Mouse (Mus musculus) limb, embryonic 15.5 days (tissue): Measurements from ENCODE around the gene Xrcc5. TPM values are rescaled to one million over a fixed set of nuclear protein-coding genes. Genes with fewer than 3 reads are reported as not detected.

Experiments
- ATAC-seq: fragments of 200-750 bp; cut with Nextera tagmentation; 2 replicates; pipeline ENCODE4 v1.8.0; 2017; ENCODE audit warnings: low read depth, moderate TSS enrichment; ENCODE audit not compliant: insufficient number of reproducible peaks, low FRiP score, low TSS enrichment
- H3K27ac ChIP-seq: fragments of 300-500 bp; sonication (generic); 2 replicates; pipeline ENCODE4 v1.5.1; 2015; ENCODE audit warnings: moderate library complexity, mild to moderate bottlenecking, inconsistent platforms
- H3K27me3 ChIP-seq: fragments of 300-500 bp; sonication (generic); 2 replicates; pipeline ENCODE4 v1.6.1; 2015; ENCODE audit warnings: inconsistent platforms
- H3K36me3 ChIP-seq: fragments of 300-500 bp; sonication (generic); 2 replicates; pipeline ENCODE4 v1.6.1; 2015; ENCODE audit warnings: inconsistent platforms
- H3K4me1 ChIP-seq: fragments of 300-500 bp; sonication (generic); 2 replicates; pipeline ENCODE4 v1.6.1; 2015; ENCODE audit warnings: inconsistent platforms
- H3K4me2 ChIP-seq: fragments of 300-500 bp; sonication (generic); 2 replicates; pipeline ENCODE4 v1.6.1; 2015; ENCODE audit warnings: mild to moderate bottlenecking, inconsistent platforms
- H3K4me3 ChIP-seq: fragments of 300-500 bp; sonication (generic); 2 replicates; pipeline ENCODE4 v1.5.1; 2015; ENCODE audit warnings: mild to moderate bottlenecking, inconsistent platforms
- H3K9ac ChIP-seq: fragments of 300-500 bp; sonication (generic); 2 replicates; pipeline ENCODE4 v1.6.1; 2015; ENCODE audit warnings: inconsistent platforms
- H3K9me3 ChIP-seq: fragments of 300-500 bp; sonication (generic); 2 replicates; pipeline ENCODE4 v1.6.1; 2016; ENCODE audit warnings: inconsistent platforms
- WGBS: fragments of 180-500 bp; shearing (Covaris S2); methylation state at CpG from one replicate; pipeline ENCODE4 v1.1.7; 2015; 5-methylcytosine and 5-hydroxymethylcytosine counted together
- polyA plus RNA-seq: library from polyadenylated mRNA; unstranded; fragments of >200 nt; fragmentation: Nextera tagmentation; extraction: Ambion mirVana; gene quantifications from 2 replicates; pipeline ENCODE4 v1.2.1, GENCODE M21; 2015

Gene Xrcc5
- polyA plus RNA-seq: 35.4 and 35.9 TPM in 2 replicates

GRCm38 (mm10) chr1:72307317-72307798 is at the start of gene Xrcc5:
Xrcc5 (plus strand) TSS chr1:72307421.
- WGBS: under 1% methylated on average over 21 of the region's 21 CpGs
- ATAC-seq: peak; percentile 92
- Histone ChIP-seq H3K4me1 (peaks cover 4% of the 10 kb centered on the region; the same call in 1 of the 2 replicates), H3K9me3 (no peaks in the 10 kb centered on the region), H3K27ac (peak within 1 kb of the TSS; percentile 86), H3K36me3 (peaks cover 11% of the 10 kb centered on the region), H3K9ac (peak within 1 kb of the TSS; percentile 51), H3K4me3 (peak within 1 kb of the TSS; percentile 61), H3K27me3 (no peaks in the 10 kb centered on the region), H3K4me2 (peak within 1 kb of the TSS; percentile 49)

GRCm38 (mm10) chr1:72263099-72263498 is 44.1 kb upstream of the Xrcc5 start:
- no peaks in the 10 kb centered on the region for H3K27me3 ChIP-seq
- no peaks in the 10 kb centered on the region for H3K4me1 ChIP-seq
- H3K4me2 ChIP-seq: no peak overlapping the region
- H3K9me3 ChIP-seq: no peaks in the 10 kb centered on the region
- peaks cover 35% of the 10 kb centered on the region for H3K36me3 ChIP-seq
- no peak overlapping the region for H3K4me3 ChIP-seq
- H3K9ac ChIP-seq: no peak overlapping the region
- WGBS: 89% methylated on average over 3 of the region's 3 CpGs
- no peak for ATAC-seq
- H3K27ac ChIP-seq: no peak overlapping the region

- Histone ChIP-seq H3K4me1 (no peaks in the 10 kb centered on the region), H3K4me3 (no peak overlapping the region), H3K9me3 (no peaks in the 10 kb centered on the region), H3K4me2 (no peak overlapping the region), H3K9ac (no peak overlapping the region), H3K27ac (no peak overlapping the region), H3K36me3 (peaks cover 33% of the 10 kb centered on the region), H3K27me3 (no peaks in the 10 kb centered on the region)
- no peak for ATAC-seq
- WGBS: 84% methylated on average over 3 of the region's 3 CpGs
These were observed 29.1 kb upstream of the Xrcc5 start for GRCm38 (mm10) chr1:72278085-72278484.

GRCm38 (mm10) chr1:72282604-72283003 is 24.6 kb upstream of the Xrcc5 start:
- WGBS: 63% methylated on average over 1 of the region's 1 CpGs

GRCm38 (mm10) chr1:72283992-72284485 is 23.2 kb upstream of the Xrcc5 start, which contains the start of the genes Pecr and Tmem169:
Pecr (minus strand) TSS chr1:72284314.
Tmem169 (plus strand) TSS chr1:72284369.
- peak within 1 kb of the TSS; percentile 81 for H3K27ac ChIP-seq
- H3K9me3 ChIP-seq: no peaks in the 10 kb centered on the region
- H3K27me3 ChIP-seq: no peaks in the 10 kb centered on the region
- H3K36me3 ChIP-seq: no peaks in the 10 kb centered on the region
- H3K4me1 ChIP-seq: peaks cover 4% of the 10 kb centered on the region; the same call in 1 of the 2 replicates
- peak within 1 kb of the TSS; percentile 70 for H3K9ac ChIP-seq
- under 1% methylated on average over 30 of the region's 30 CpGs for WGBS
- peak; percentile 99 for ATAC-seq
- H3K4me2 ChIP-seq: peak within 1 kb of the TSS; percentile 94
- H3K4me3 ChIP-seq: peak within 1 kb of the TSS; percentile 67

More at GRCm38 (mm10) chr1:72282604-72283003, 24.6 kb upstream of the Xrcc5 start:
- H3K36me3 ChIP-seq: no peaks in the 10 kb centered on the region
- H3K27ac ChIP-seq: no peak overlapping the region
- no peak overlapping the region for H3K9ac ChIP-seq
- no peaks in the 10 kb centered on the region for H3K9me3 ChIP-seq
- no peak for ATAC-seq
- no peaks in the 10 kb centered on the region for H3K27me3 ChIP-seq
- peaks cover 4% of the 10 kb centered on the region; the same call in 1 of the 2 replicates for H3K4me1 ChIP-seq
- no peak overlapping the region for H3K4me2 ChIP-seq
- no peak overlapping the region for H3K4me3 ChIP-seq

GRCm38 (mm10) chr1:72284539-72284938 is 22.7 kb upstream of the Xrcc5 start:
- H3K9me3 ChIP-seq: no peaks in the 10 kb centered on the region
- WGBS: 1% methylated on average over 5 of the region's 5 CpGs
- no peak for ATAC-seq
- no peaks in the 10 kb centered on the region for H3K27me3 ChIP-seq
- H3K9ac ChIP-seq: peak overlapping the region; percentile 26; the same call in 1 of the 2 replicates
- H3K4me2 ChIP-seq: peak overlapping the region; percentile 94
- H3K4me3 ChIP-seq: peak overlapping the region; percentile 67
- peak overlapping the region; percentile 54; the same call in 1 of the 2 replicates for H3K27ac ChIP-seq
- H3K36me3 ChIP-seq: no peaks in the 10 kb centered on the region
- H3K4me1 ChIP-seq: peaks cover 4% of the 10 kb centered on the region; the same call in 1 of the 2 replicates

GRCm38 (mm10) chr1:72286904-72287303 is 20.3 kb upstream of the Xrcc5 start:
- Histone ChIP-seq H3K9me3 (no peaks in the 10 kb centered on the region), H3K27me3 (no peaks in the 10 kb centered on the region), H3K27ac (no peak overlapping the region), H3K4me2 (no peak overlapping the region), H3K4me3 (no peak overlapping the region), H3K36me3 (no peaks in the 10 kb centered on the region), H3K4me1 (peaks cover 4% of the 10 kb centered on the region; the same call in 1 of the 2 replicates), H3K9ac (no peak overlapping the region)
- ATAC-seq: no peak
- WGBS: 48% methylated on average over 5 of the region's 5 CpGs

GRCm38 (mm10) chr1:72287893-72288292 is 19.3 kb upstream of the Xrcc5 start:
- H3K4me2 ChIP-seq: no peak overlapping the region
- no peaks in the 10 kb centered on the region for H3K36me3 ChIP-seq
- no peak overlapping the region for H3K4me3 ChIP-seq
- H3K27ac ChIP-seq: no peak overlapping the region
- WGBS: 82% methylated on average over 4 of the region's 4 CpGs
- no peaks in the 10 kb centered on the region for H3K9me3 ChIP-seq
- H3K4me1 ChIP-seq: peaks cover 4% of the 10 kb centered on the region; the same call in 1 of the 2 replicates
- H3K27me3 ChIP-seq: no peaks in the 10 kb centered on the region
- ATAC-seq: no peak
- H3K9ac ChIP-seq: no peak overlapping the region

GRCm38 (mm10) chr1:72288527-72289150 is 18.6 kb upstream of the Xrcc5 start:
- no peak overlapping the region for H3K4me3 ChIP-seq
- 86% methylated on average over 4 of the region's 4 CpGs for WGBS

GRCm38 (mm10) chr1:72290896-72291295 is 16.3 kb upstream of the Xrcc5 start:
- Histone ChIP-seq H3K4me2 (no peak overlapping the region), H3K9ac (no peak overlapping the region), H3K36me3 (no peaks in the 10 kb centered on the region), H3K4me3 (no peak overlapping the region), H3K27me3 (no peaks in the 10 kb centered on the region), H3K9me3 (no peaks in the 10 kb centered on the region), H3K27ac (no peak overlapping the region), H3K4me1 (no peaks in the 10 kb centered on the region)
- WGBS: 91% methylated on average over 4 of the region's 4 CpGs
- ATAC-seq: no peak

More at GRCm38 (mm10) chr1:72288527-72289150, 18.6 kb upstream of the Xrcc5 start:
- Histone ChIP-seq H3K27ac (no peak overlapping the region), H3K4me2 (no peak overlapping the region), H3K9me3 (no peaks in the 10 kb centered on the region), H3K27me3 (no peaks in the 10 kb centered on the region), H3K36me3 (no peaks in the 10 kb centered on the region), H3K9ac (no peak overlapping the region), H3K4me1 (peaks cover 4% of the 10 kb centered on the region; the same call in 1 of the 2 replicates)
- no peak for ATAC-seq

GRCm38 (mm10) chr1:72291421-72291820 is 15.8 kb upstream of the Xrcc5 start:
- no peak overlapping the region for H3K4me3 ChIP-seq
- no peaks in the 10 kb centered on the region for H3K4me1 ChIP-seq
- H3K27ac ChIP-seq: no peak overlapping the region
- no peak overlapping the region for H3K9ac ChIP-seq
- no peaks in the 10 kb centered on the region for H3K36me3 ChIP-seq
- 91% methylated on average over 4 of the region's 4 CpGs for WGBS
- no peaks in the 10 kb centered on the region for H3K27me3 ChIP-seq
- no peaks in the 10 kb centered on the region for H3K9me3 ChIP-seq
- H3K4me2 ChIP-seq: no peak overlapping the region
- no peak for ATAC-seq

GRCm38 (mm10) chr1:72291925-72292324 is 15.3 kb upstream of the Xrcc5 start:
- H3K9ac ChIP-seq: no peak overlapping the region
- no peak for ATAC-seq
- no peak overlapping the region for H3K4me3 ChIP-seq
- WGBS: 84% methylated on average over 2 of the region's 2 CpGs
- H3K27me3 ChIP-seq: no peaks in the 10 kb centered on the region
- H3K9me3 ChIP-seq: no peaks in the 10 kb centered on the region
- no peaks in the 10 kb centered on the region for H3K4me1 ChIP-seq
- no peaks in the 10 kb centered on the region for H3K36me3 ChIP-seq
- H3K4me2 ChIP-seq: no peak overlapping the region
- no peak overlapping the region for H3K27ac ChIP-seq
